In the genomic region with DNA sequence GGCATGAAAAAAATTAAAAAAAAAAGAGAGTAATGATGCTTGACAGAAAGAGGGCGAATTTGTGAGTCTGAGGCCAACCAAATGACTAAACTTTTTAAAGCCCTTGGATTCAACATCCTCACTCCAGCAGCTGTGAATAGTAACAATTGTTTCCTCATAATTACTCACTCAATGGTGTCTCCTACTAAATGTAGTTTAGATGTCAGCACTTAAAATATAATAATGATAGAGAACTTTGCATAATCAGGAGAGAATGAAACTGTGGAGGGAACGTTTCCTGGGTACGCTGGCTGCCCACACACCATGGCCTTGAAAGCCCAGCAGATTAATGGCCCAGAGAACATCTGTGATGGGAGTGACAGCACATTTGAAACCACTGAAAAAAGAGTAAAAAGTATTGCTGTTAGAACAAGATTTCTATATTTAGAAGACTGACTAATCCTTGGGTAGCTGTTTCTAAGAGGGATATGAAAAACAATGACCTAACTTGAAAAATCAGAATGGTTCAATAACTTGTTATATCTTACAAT, we compare ENCODE assay signal across 27 mouse cellular contexts.
A peak's percentile ranks its signal among the peaks of the same experiment; 100 is the strongest.
DNase-seq lines count a peak whose midpoint lies in the region; ATAC-seq and TF ChIP-seq lines count a peak whose summit lies in the region.
"Had no signal": no experiment of that assay in that cellular context is flagged by ENCODE, and none has a peak within 500 bp of the region (broad histone marks: within the 10 kb centered on the region; RNA-seq: fewer than 3 reads in every experiment).

No protein-coding gene starts in this region.

- intact Hi-C loops in left cerebral cortex, postnatal 14 days (cut with DNase I), result no loop called here

- WGBS in intestine, postnatal 0 days, result 62% methylated on average over 3 of the region's 3 CpGs

- H3K36me3 ChIP-seq in intestine, postnatal 0 days (ENCODE audit: control insufficient read depth, insufficient read depth), result no peaks in the 10 kb centered on the region
- H3K36me3 ChIP-seq: hindbrain, embryonic 12.5 days; limb, embryonic 12.5 days; liver, embryonic 15.5 days; midbrain, embryonic 15.5 days; neural tube, embryonic 15.5 days had no signal

- ATAC-seq in intestine, postnatal 0 days, result no peak
- ATAC-seq: forebrain, embryonic 14.5 days; hindbrain, postnatal 0 days; intestine, embryonic 16.5 days; midbrain, embryonic 15.5 days had no signal

- peak; percentile 0 to 6 for DNase-seq in adrenal gland, postnatal 36 days
- no peak for DNase-seq in adrenal gland, adult 2 months
- DNase-seq in kidney, postnatal 4 days, result peak; percentile 1 to 2
- no peak for DNase-seq in kidney, postnatal 14 days
- peak; percentile 20 for DNase-seq in retina, embryonic 14.5 days (ENCODE audit: low spot score)
- DNase-seq in left cerebral cortex, postnatal 14 days (ENCODE audit: low spot score in 2 of 2), result no peak
- DNase-seq: adrenal gland, postnatal 25 days; cerebellum, adult 2 months; cerebellum, postnatal 25 days; gastrocnemius, postnatal 14 days; heart, adult 18-20 months; heart, postnatal 36 days; layer of hippocampus, postnatal 36 days; lung, embryonic 14.5 days; lung, postnatal 14 days; right cerebral cortex, adult 18-20 months had no signal

- H3K9me3 ChIP-seq in intestine, postnatal 0 days (ENCODE audit: control insufficient read depth), result no peaks in the 10 kb centered on the region
- H3K9me3 ChIP-seq: hindbrain, embryonic 12.5 days; limb, embryonic 12.5 days; liver, embryonic 15.5 days; midbrain, embryonic 15.5 days; neural tube, embryonic 15.5 days had no signal

- no peaks in the 10 kb centered on the region for H3K4me1 ChIP-seq in intestine, postnatal 0 days (replicated peaks; ENCODE audit: control insufficient read depth, insufficient read depth, low read length)
- H3K4me1 ChIP-seq: hindbrain, embryonic 12.5 days; limb, embryonic 12.5 days; liver, embryonic 15.5 days; midbrain, embryonic 15.5 days; neural tube, embryonic 15.5 days had no signal

- H3K9ac ChIP-seq in intestine, postnatal 0 days (ENCODE audit: low read depth, low read length), result no peak overlapping the region
- H3K9ac ChIP-seq: hindbrain, embryonic 12.5 days; limb, embryonic 12.5 days; liver, embryonic 15.5 days; lung, embryonic 14.5 days; midbrain, embryonic 15.5 days; neural tube, embryonic 15.5 days had no signal

- no peak overlapping the region for H3K27ac ChIP-seq in intestine, postnatal 0 days (ENCODE audit: low read depth, low read length)
- H3K27ac ChIP-seq: hindbrain, embryonic 12.5 days; hindbrain, postnatal 0 days; limb, embryonic 12.5 days; liver, embryonic 15.5 days; midbrain, embryonic 15.5 days; neural tube, embryonic 15.5 days; stomach, postnatal 0 days had no signal

- no peaks in the 10 kb centered on the region for H3K27me3 ChIP-seq in intestine, postnatal 0 days (replicated peaks; ENCODE audit: control insufficient read depth, insufficient read depth, low read length)
- H3K27me3 ChIP-seq: hindbrain, embryonic 12.5 days; limb, embryonic 12.5 days; liver, embryonic 15.5 days; midbrain, embryonic 15.5 days; neural tube, embryonic 15.5 days had no signal

- H3K4me2 ChIP-seq in intestine, postnatal 0 days (replicated peaks; ENCODE audit: low read depth), result no peak overlapping the region
- H3K4me2 ChIP-seq: heart, embryonic 11.5 days; hindbrain, embryonic 12.5 days; limb, embryonic 12.5 days; liver, embryonic 15.5 days; lung, embryonic 14.5 days; midbrain, embryonic 15.5 days; neural tube, embryonic 15.5 days had no signal

- TF ChIP-seq CTCF in intestine, postnatal 0 days (IDR thresholded peaks at IDR 0.05; ENCODE audit: low read depth), result no peak

- H3K4me3 ChIP-seq in intestine, postnatal 0 days (ENCODE audit: low read depth, low read length), result no peak overlapping the region
- H3K4me3 ChIP-seq: hindbrain, embryonic 12.5 days; limb, embryonic 12.5 days; liver, embryonic 15.5 days; midbrain, embryonic 15.5 days; neural tube, embryonic 15.5 days had no signal

Comparison
In these comparisons a context has a peak if more than half of its experiments do, and no peak if none do; other contexts are left out.
1. DNase-seq: peak in adrenal gland, postnatal 36 days (2 of 2), kidney, postnatal 4 days (2 of 2) and retina, embryonic 14.5 days (single experiment); none in adrenal gland, adult 2 months (single experiment), kidney, postnatal 14 days (single experiment) and left cerebral cortex, postnatal 14 days (0 of 2).